Mouse (Mus musculus) midbrain, embryonic 15.5 days (tissue): ENCODE measurements around the gene Acmsd. TPM values are rescaled to one million over a fixed set of nuclear protein-coding genes. Genes with fewer than 3 reads are reported as not detected.

Source experiments
- polyA plus RNA-seq: library from polyadenylated mRNA; unstranded; fragments of >200 nt; fragmentation: Nextera tagmentation; extraction: Ambion mirVana; gene quantifications from 2 replicates; pipeline ENCODE4 v1.2.1, GENCODE M21; 2015

The Acmsd gene
- polyA plus RNA-seq, 1 experiment from 2014 or later: 0.13 TPM

Other genes starting within 250 kb of the Acmsd start
- 63.5 and 71.5 TPM in 2 replicates for gene Tmem163, start 49.9 kb upstream of the Acmsd start, polyA plus RNA-seq
- gene Ccnt2, start 44.8 kb downstream of the Acmsd start, polyA plus RNA-seq: 94.8 and 117 TPM in 2 replicates
- 0.58 and 0.95 TPM in 2 replicates for gene Map3k19, start 125.6 kb downstream of the Acmsd start, polyA plus RNA-seq
- 21.3 and 24.4 TPM in 2 replicates for gene Rab3gap1, start 139.4 kb downstream of the Acmsd start, polyA plus RNA-seq